Mouse (Mus musculus) G1E (cell line): ENCODE measurements around the gene Cdhr5.

Experiments used
- CTCF ChIP-seq: IDR thresholded peaks from 2 replicates; pipeline ENCODE4 v1.5.1; 2012; ENCODE audit warnings: low read depth, low read length, inconsistent platforms, mixed read lengths
- GATA1 ChIP-seq: IDR thresholded peaks from 2 replicates; pipeline ENCODE4 v1.6.1; 2012; ENCODE audit warnings: borderline replicate concordance, low read length, inconsistent platforms, mixed read lengths

DNA sequence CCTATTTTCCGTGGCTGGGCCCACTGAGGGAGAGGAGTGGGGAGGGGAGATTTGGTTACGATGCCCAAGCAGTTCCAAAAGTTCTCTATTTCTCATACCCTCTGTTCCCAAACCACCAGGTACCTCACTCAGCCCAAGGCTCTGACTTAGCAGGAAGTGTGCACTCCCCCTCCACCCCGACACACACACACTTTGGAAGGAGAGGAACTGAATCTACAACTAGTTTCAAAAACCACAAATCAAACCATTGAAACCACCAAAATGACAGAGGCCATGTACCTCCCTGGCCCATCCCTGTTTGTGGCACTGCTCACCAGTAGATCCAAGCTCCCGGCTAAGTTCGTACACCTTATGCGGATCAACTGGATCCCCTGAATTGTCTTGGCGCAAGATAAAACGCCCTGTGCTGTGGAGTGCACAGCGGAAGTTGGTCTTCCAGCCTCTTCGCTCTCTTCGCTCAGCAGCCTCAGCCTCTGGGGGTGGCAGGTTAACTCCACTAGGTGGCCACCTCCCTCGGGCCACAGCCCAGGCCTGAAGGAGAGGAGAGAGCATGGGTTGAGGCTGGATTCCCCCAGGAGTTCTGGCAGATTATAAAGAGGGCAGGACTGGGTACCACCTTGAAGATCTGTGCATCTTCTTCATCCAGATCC is 11.7 kb downstream of the Cdhr5 start:
- TF ChIP-seq CTCF (no peak), GATA1 (no peak)
